Mouse (Mus musculus) heart, embryonic 11.5 days (tissue): Measurements from ENCODE around the gene Arnt. TPM values are rescaled to one million over a fixed set of nuclear protein-coding genes. Genes with fewer than 3 reads are reported as not detected.

Experiments used
- ATAC-seq: fragments of 200-750 bp; cut with Nextera tagmentation; replicated peaks from 2 replicates; pipeline ENCODE4 v1.8.0; 2017; ENCODE audit warnings: moderate library complexity; ENCODE audit not compliant: insufficient number of reproducible peaks, low FRiP score, low TSS enrichment
- H3K27ac ChIP-seq: fragments of 300-500 bp; sonication (generic); 2 replicates; pipeline ENCODE4 v1.5.1; 2014; ENCODE audit warnings: mild to moderate bottlenecking, low read depth, low read length
- H3K27me3 ChIP-seq: fragments of 300-500 bp; sonication (generic); 2 replicates; pipeline ENCODE4 v1.6.1; 2014; ENCODE audit warnings: mild to moderate bottlenecking, low read length, mixed read lengths; ENCODE audit not compliant: control insufficient read depth, insufficient read depth
- H3K36me3 ChIP-seq: fragments of 300-500 bp; sonication (generic); 2 replicates; pipeline ENCODE4 v1.6.1; 2014; ENCODE audit warnings: mild to moderate bottlenecking, low read length, moderate library complexity, mixed read lengths; ENCODE audit not compliant: control insufficient read depth, insufficient read depth
- H3K4me1 ChIP-seq: fragments of 300-500 bp; sonication (generic); 2 replicates; pipeline ENCODE4 v1.6.1; 2014; ENCODE audit warnings: low read length; ENCODE audit not compliant: control insufficient read depth, insufficient read depth
- H3K4me2 ChIP-seq: fragments of 300-500 bp; sonication (generic); 2 replicates; pipeline ENCODE4 v1.6.1; 2014; ENCODE audit warnings: mild to moderate bottlenecking, moderate library complexity
- H3K4me3 ChIP-seq: fragments of 300-500 bp; sonication (generic); 2 replicates; pipeline ENCODE4 v1.5.1; 2014; ENCODE audit warnings: low read depth, low read length
- H3K9ac ChIP-seq: fragments of 300-500 bp; sonication (generic); 2 replicates; pipeline ENCODE4 v1.6.1; 2014; ENCODE audit warnings: mild to moderate bottlenecking, low read depth, low read length, moderate library complexity
- H3K9me3 ChIP-seq: fragments of 300-500 bp; sonication (generic); replicated peaks from 2 replicates; pipeline ENCODE4 v1.6.1; 2016; ENCODE audit warnings: low read length; ENCODE audit not compliant: control insufficient read depth
- WGBS: fragments of 180-500 bp; shearing (Covaris S2); extraction: QIAGEN DNeasy Blood & Tissue Kit; methylation state at CpG from one replicate; pipeline ENCODE4 v1.1.7; 2014; ENCODE audit not compliant: insufficient replicate concordance; 5-methylcytosine and 5-hydroxymethylcytosine counted together
- polyA plus RNA-seq: library from polyadenylated mRNA; unstranded; fragments of >200 nt; fragmentation: Nextera tagmentation; extraction: Ambion mirVana; gene quantifications from 2 replicates; pipeline ENCODE4 v1.2.1, GENCODE M21; 2014

Gene Arnt
- polyA plus RNA-seq, 1 experiment from 2014 or later: 20.6 TPM

DNA sequence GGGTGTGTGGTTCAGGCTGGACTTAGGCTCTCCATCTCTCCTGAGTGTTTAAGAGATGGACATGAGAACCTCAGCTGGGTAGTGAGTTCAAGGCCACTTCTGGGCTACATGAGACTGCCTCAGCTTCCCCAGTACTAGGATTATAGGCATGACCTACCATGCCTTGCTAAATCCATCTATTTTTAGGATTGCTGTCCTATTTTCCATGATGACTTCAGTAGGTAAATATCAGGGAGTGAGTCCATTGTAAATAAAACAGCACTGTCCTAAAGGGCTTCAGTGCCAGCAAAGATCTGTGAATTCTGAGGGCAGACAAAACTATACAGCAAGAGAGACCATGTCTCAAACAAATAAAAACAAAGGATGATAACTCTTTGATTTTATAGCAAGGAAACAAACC is 5.5 kb downstream of the Arnt start:
- Histone ChIP-seq H3K9me3 (no peaks in the 10 kb centered on the region), H3K4me1 (0 out of 2 replicates have a peak, but pooled peaks cover 3% of the 10 kb centered on the region), H3K4me2 (no peak overlapping the region), H3K27me3 (no peaks in the 10 kb centered on the region), H3K27ac (no peak overlapping the region), H3K9ac (no peak overlapping the region), H3K36me3 (peaks cover 8% of the 10 kb centered on the region; the same call in 1 of the 2 replicates), H3K4me3 (no peak overlapping the region)
- no peak for ATAC-seq

DNA sequence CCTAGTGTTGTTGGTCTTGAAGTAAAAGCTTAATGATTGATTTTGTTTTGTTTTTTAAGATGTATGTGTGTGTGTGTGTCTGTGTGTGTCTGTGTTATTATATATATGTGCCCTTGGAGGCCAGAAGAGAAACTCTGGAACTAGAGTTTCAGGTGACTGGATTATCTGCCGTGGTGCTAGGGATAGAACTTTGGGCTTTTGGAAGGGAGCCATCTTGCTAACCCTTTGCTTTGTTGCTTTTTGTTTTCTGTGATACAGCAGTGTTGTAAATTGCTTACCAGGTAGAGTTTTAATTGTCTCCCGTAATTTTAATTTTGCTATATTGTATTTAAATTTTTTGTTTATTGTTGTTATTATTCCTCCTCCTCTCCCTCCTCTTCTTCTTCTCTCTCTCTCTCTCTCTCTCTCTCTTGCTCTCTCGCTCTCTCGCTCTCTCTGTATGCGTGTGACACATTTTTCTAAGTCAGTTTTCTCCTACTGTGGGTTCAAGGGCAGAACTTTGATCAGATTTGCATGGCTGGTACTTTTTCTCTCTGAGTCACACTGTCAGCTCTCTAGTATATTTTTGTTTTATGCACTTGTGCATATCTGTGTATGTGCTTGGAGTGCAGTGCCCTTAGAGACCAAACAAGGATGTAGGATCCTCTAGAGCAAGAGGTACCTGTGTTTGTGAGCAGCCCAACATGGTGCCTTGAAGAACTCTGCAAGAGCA is 8.4 kb downstream of the Arnt start:
- Histone ChIP-seq H3K4me2 (no peak overlapping the region), H3K36me3 (peaks cover 6% of the 10 kb centered on the region; the same call in 1 of the 2 replicates), H3K27me3 (no peaks in the 10 kb centered on the region), H3K4me3 (no peak overlapping the region), H3K4me1 (no peaks in the 10 kb centered on the region), H3K9me3 (no peaks in the 10 kb centered on the region), H3K9ac (no peak overlapping the region), H3K27ac (no peak overlapping the region)
- ATAC-seq: no peak
- 92% methylated on average over 5 of the region's 5 CpGs for WGBS

GRCm38 (mm10) chr3:95445311-95445710 is 11.1 kb downstream of the Arnt start:
- Histone ChIP-seq H3K27ac (no peak overlapping the region), H3K36me3 (peaks cover 3% of the 10 kb centered on the region), H3K9ac (no peak overlapping the region), H3K9me3 (no peaks in the 10 kb centered on the region), H3K4me1 (no peaks in the 10 kb centered on the region), H3K4me3 (no peak overlapping the region), H3K4me2 (no peak overlapping the region), H3K27me3 (no peaks in the 10 kb centered on the region)
- no peak for ATAC-seq
- 71% methylated on average over 4 of the region's 4 CpGs for WGBS

GRCm38 (mm10) chr3:95450408-95450807 is 16.2 kb downstream of the Arnt start:
- no peak for ATAC-seq
- Histone ChIP-seq H3K4me3 (no peak overlapping the region), H3K9me3 (no peaks in the 10 kb centered on the region), H3K27me3 (no peaks in the 10 kb centered on the region), H3K27ac (no peak overlapping the region), H3K4me1 (peaks cover 5% of the 10 kb centered on the region), H3K4me2 (no peak overlapping the region), H3K36me3 (peaks cover 7% of the 10 kb centered on the region), H3K9ac (no peak overlapping the region)
- WGBS: 31% methylated on average over 1 of the region's 1 CpGs

- ATAC-seq: no peak
- Histone ChIP-seq H3K4me2 (no peak overlapping the region), H3K27ac (no peak overlapping the region), H3K4me1 (peaks cover 5% of the 10 kb centered on the region), H3K4me3 (no peak overlapping the region), H3K9ac (no peak overlapping the region), H3K36me3 (peaks cover 7% of the 10 kb centered on the region), H3K9me3 (no peaks in the 10 kb centered on the region), H3K27me3 (no peaks in the 10 kb centered on the region)
- WGBS: 92% methylated on average over 3 of the region's 3 CpGs
These were observed 16.7 kb downstream of the Arnt start for GRCm38 (mm10) chr3:95450915-95451314.

GRCm38 (mm10) chr3:95456367-95456766 is 22.2 kb downstream of the Arnt start:
- WGBS: 96% methylated on average over 5 of the region's 5 CpGs
- ATAC-seq: no peak
- Histone ChIP-seq H3K9ac (no peak overlapping the region), H3K9me3 (no peaks in the 10 kb centered on the region), H3K27ac (no peak overlapping the region), H3K4me1 (peaks cover 5% of the 10 kb centered on the region), H3K4me3 (no peak overlapping the region), H3K4me2 (no peak overlapping the region), H3K27me3 (no peaks in the 10 kb centered on the region), H3K36me3 (peaks cover 4% of the 10 kb centered on the region)

GRCm38 (mm10) chr3:95457758-95458157 is 23.6 kb downstream of the Arnt start:
- Histone ChIP-seq H3K4me2 (no peak overlapping the region), H3K9me3 (no peaks in the 10 kb centered on the region), H3K9ac (no peak overlapping the region), H3K36me3 (peaks cover 11% of the 10 kb centered on the region), H3K27me3 (no peaks in the 10 kb centered on the region), H3K4me3 (no peak overlapping the region), H3K4me1 (no peaks in the 10 kb centered on the region), H3K27ac (no peak overlapping the region)
- WGBS: 56% methylated on average over 3 of the region's 3 CpGs
- no peak for ATAC-seq

GRCm38 (mm10) chr3:95459381-95459780 is 25.2 kb downstream of the Arnt start:
- 64% methylated on average over 1 of the region's 1 CpGs for WGBS
- H3K4me1 ChIP-seq: no peaks in the 10 kb centered on the region
- ATAC-seq: no peak
- H3K9ac ChIP-seq: no peak overlapping the region
- no peak overlapping the region for H3K27ac ChIP-seq
- H3K4me3 ChIP-seq: no peak overlapping the region
- H3K9me3 ChIP-seq: no peaks in the 10 kb centered on the region
- H3K36me3 ChIP-seq: peaks cover 7% of the 10 kb centered on the region
- H3K4me2 ChIP-seq: no peak overlapping the region
- H3K27me3 ChIP-seq: no peaks in the 10 kb centered on the region

DNA sequence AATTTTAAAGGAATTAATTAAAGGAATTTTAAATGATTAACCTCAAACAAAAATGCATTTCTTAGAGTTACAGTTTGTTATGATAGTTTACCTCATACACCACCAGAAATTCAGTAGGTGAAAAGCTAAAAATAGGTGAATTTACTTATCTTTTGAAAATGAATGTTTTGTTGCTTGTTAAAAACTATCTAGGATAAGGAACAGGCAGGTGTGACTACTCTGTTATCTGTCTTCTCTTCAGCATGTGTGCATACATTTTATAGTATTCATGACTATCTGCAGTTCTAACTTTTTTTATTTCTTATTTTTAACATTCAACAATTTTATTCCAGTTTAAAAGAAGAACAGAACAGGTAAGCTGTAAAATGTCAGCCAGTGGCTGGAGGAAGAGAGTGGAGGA is 29.7 kb downstream of the Arnt start:
- H3K27ac ChIP-seq: no peak overlapping the region

More for the DNA sequence above, 29.7 kb downstream of the Arnt start:
- H3K27me3 ChIP-seq: no peaks in the 10 kb centered on the region
- no peaks in the 10 kb centered on the region for H3K4me1 ChIP-seq
- H3K4me2 ChIP-seq: no peak overlapping the region
- ATAC-seq: no peak
- no peaks in the 10 kb centered on the region for H3K9me3 ChIP-seq
- H3K36me3 ChIP-seq: peaks cover 7% of the 10 kb centered on the region; the same call in 1 of the 2 replicates
- H3K4me3 ChIP-seq: no peak overlapping the region
- H3K9ac ChIP-seq: no peak overlapping the region
